Mouse (Mus musculus) stomach, embryonic 15.5 days (tissue): Measurements from ENCODE around the gene Plaa. TPM values are rescaled to one million over a fixed set of nuclear protein-coding genes. Genes with fewer than 3 reads are reported as not detected.

Experiments
- ATAC-seq: fragments of 200-750 bp; cut with Nextera tagmentation; 2 replicates; pipeline ENCODE4 v1.8.0; 2017; ENCODE audit warnings: low read depth, moderate number of reproducible peaks, moderate TSS enrichment; ENCODE audit not compliant: insufficient read depth, low FRiP score
- H3K27ac ChIP-seq: fragments of 300-500 bp; sonication (generic); 2 replicates; pipeline ENCODE4 v1.5.1; 2015; ENCODE audit warnings: mild to moderate bottlenecking, inconsistent platforms
- H3K27me3 ChIP-seq: fragments of 300-500 bp; sonication (generic); replicated peaks from 2 replicates; pipeline ENCODE4 v1.6.1; 2015; ENCODE audit warnings: inconsistent platforms
- H3K36me3 ChIP-seq: fragments of 300-500 bp; sonication (generic); 2 replicates; pipeline ENCODE4 v1.6.1; 2015; ENCODE audit warnings: inconsistent platforms
- H3K4me1 ChIP-seq: fragments of 300-500 bp; sonication (generic); 2 replicates; pipeline ENCODE4 v1.6.1; 2015; ENCODE audit warnings: inconsistent platforms
- H3K4me2 ChIP-seq: fragments of 300-500 bp; sonication (generic); 2 replicates; pipeline ENCODE4 v1.6.1; 2015; ENCODE audit warnings: mild to moderate bottlenecking, inconsistent platforms
- H3K4me3 ChIP-seq: fragments of 300-500 bp; sonication (generic); replicated peaks from 2 replicates; pipeline ENCODE4 v1.5.1; 2015; ENCODE audit warnings: inconsistent platforms
- H3K9ac ChIP-seq: fragments of 300-500 bp; sonication (generic); 2 replicates; pipeline ENCODE4 v1.6.1; 2015; ENCODE audit warnings: inconsistent platforms
- H3K9me3 ChIP-seq: fragments of 300-500 bp; sonication (generic); 2 replicates; pipeline ENCODE4 v1.6.1; 2016; ENCODE audit warnings: inconsistent platforms
- WGBS: fragments of 180-500 bp; shearing (Covaris S2); methylation state at CpG from one replicate; pipeline ENCODE4 v1.1.7; 2015; 5-methylcytosine and 5-hydroxymethylcytosine counted together
- polyA plus RNA-seq: library from polyadenylated mRNA; unstranded; fragments of >200 nt; fragmentation: Nextera tagmentation; extraction: Ambion mirVana; gene quantifications from 2 replicates; pipeline ENCODE4 v1.2.1, GENCODE M21; 2015

The Plaa gene
- polyA plus RNA-seq, 1 experiment from 2014 or later, result 60.0 TPM

DNA sequence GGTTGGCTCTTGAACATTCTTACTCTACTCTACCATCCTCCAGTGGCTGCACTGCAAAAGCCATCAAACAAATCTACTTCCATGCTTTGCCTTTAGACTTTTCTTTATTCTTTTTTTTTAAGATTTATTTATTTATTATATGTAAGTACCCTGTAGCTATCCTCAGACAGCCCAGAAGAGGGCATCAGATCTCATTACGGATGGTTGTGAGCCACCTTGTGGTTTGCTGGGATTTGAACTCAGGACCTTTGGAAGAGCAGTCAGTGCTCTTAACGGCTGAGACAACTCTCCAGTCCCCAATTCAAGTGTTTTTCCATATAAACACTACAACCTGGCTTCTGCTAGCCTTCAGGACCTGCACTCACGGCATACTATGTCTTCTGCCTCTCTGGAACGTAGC is 1.6 kb downstream of the Plaa start:
- Histone ChIP-seq H3K27ac (no peak overlapping the region), H3K4me2 (peak overlapping the region; percentile 53; the same call in 1 of the 2 replicates), H3K4me3 (no peak overlapping the region)

DNA sequence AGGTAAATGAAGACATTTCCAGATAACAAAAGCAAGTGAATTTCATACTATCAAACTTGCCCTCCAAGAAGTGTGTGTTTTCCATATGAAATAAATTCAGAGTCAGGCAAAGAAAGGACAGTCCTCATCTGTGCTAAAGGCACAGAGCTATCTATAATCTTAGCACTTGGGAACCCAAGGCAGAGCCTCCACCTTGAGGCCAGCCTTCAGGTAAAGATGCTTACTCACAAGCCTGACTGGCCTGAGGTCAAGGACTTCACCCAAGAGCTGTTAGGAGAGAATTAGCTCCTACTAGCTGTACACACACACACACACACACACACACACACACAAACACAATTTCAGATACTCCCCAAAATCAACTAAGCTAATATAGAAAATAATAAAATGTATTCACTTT is 10.3 kb downstream of the Plaa start:
- no peak overlapping the region for H3K4me3 ChIP-seq
- H3K4me2 ChIP-seq, result no peak overlapping the region
- ATAC-seq, result no peak

More for the DNA sequence above, 1.6 kb downstream of the Plaa start:
- WGBS, result 79% methylated on average over 4 of the region's 4 CpGs
- peaks cover 19% of the 10 kb centered on the region for H3K4me1 ChIP-seq
- no peaks in the 10 kb centered on the region for H3K27me3 ChIP-seq
- no peaks in the 10 kb centered on the region for H3K36me3 ChIP-seq
- H3K9me3 ChIP-seq, result no peaks in the 10 kb centered on the region
- no peak for ATAC-seq
- H3K9ac ChIP-seq, result no peak overlapping the region

DNA sequence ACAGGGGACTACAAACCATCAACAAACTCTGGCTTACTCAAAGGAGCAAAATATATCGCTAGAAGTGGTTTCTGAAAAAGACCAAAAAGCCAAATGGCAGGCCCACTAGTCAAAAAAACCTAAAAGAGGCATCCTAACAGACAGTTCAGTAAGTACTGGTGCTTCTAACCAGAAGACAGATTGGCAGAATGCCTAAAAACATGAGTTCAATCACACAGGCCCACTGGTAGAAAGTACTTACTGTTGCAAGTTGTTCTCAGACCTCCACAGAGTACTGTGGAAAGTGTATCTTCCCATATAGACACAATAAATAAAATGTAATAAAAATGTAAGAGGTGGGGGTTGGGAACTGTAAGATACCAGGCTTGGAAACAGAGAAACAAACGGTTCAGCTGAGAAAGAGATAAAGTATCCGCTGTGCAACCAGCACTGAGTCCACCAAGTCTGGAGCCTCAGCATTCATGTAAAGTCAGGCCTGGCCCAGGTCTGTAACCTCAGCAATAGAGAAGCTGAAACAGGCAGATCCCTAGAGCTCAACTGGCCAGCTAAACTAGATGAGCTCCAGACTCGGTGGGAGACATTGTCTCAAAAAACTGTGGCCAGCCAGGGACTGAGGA is 11.2 kb downstream of the Plaa start:
- ATAC-seq, result no peak
- no peak overlapping the region for H3K4me3 ChIP-seq
- H3K9ac ChIP-seq, result no peak overlapping the region
- no peaks in the 10 kb centered on the region for H3K36me3 ChIP-seq
- no peaks in the 10 kb centered on the region for H3K27me3 ChIP-seq
- no peak overlapping the region for H3K27ac ChIP-seq
- no peaks in the 10 kb centered on the region for H3K9me3 ChIP-seq
- no peak overlapping the region for H3K4me2 ChIP-seq
- WGBS, result 73% methylated on average over 4 of the region's 4 CpGs
- H3K4me1 ChIP-seq, result no peaks in the 10 kb centered on the region

More for the DNA sequence above, 10.3 kb downstream of the Plaa start:
- Histone ChIP-seq H3K27me3 (no peaks in the 10 kb centered on the region), H3K9ac (no peak overlapping the region), H3K9me3 (no peaks in the 10 kb centered on the region), H3K4me1 (no peaks in the 10 kb centered on the region), H3K36me3 (no peaks in the 10 kb centered on the region), H3K27ac (no peak overlapping the region)

DNA sequence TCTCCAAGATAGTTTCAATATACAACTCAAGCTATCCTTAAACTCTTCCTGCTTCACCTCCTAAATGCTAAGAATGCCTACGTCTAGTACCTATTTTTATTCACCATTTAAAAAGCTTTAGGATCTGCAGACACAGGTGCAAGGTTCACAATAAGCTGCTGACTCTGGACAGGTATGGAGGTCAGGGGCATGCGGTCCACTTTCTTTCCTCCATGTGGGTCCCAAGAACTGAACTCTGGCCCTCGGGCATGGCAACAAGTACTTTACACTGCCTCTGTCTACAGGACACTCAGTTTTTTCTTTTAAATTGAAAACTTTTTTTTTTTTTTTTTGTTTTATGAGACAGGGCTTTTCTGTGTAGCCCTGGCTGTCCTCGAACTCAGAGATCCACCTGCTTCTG is 30.4 kb downstream of the Plaa start:
- Histone ChIP-seq H3K36me3 (peaks cover 8% of the 10 kb centered on the region), H3K4me2 (no peak overlapping the region), H3K4me1 (no peaks in the 10 kb centered on the region), H3K4me3 (no peak overlapping the region), H3K9ac (no peak overlapping the region), H3K27ac (no peak overlapping the region), H3K9me3 (no peaks in the 10 kb centered on the region), H3K27me3 (no peaks in the 10 kb centered on the region)
- no peak for ATAC-seq
- 95% methylated on average over 4 of the region's 4 CpGs for WGBS

DNA sequence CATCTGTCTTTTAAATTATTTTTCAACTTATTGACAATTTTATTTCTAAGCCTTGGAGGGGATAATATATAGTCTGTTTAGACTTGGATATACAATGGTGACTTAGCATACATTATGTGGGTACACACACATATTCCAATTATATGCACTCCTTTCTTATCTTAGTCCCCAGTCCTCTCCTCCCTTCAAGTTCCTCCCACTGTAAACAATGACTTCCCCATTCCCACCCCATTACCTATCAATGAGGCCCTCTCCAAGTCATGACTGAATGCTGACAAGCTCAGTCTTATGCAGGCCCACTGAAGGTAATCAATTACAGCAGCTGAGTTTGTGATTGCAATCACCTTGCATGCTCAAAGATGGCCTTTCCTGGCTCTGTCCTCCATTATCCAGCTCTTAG is 38.7 kb downstream of the Plaa start:
- no peaks in the 10 kb centered on the region for H3K4me1 ChIP-seq
- no peaks in the 10 kb centered on the region for H3K9me3 ChIP-seq
- no peak overlapping the region for H3K4me3 ChIP-seq
- no peak overlapping the region for H3K9ac ChIP-seq
- no peak for ATAC-seq
- H3K27me3 ChIP-seq, result no peaks in the 10 kb centered on the region
- H3K36me3 ChIP-seq, result peaks cover 3% of the 10 kb centered on the region; the same call in 1 of the 2 replicates
- H3K27ac ChIP-seq, result no peak overlapping the region
- no peak overlapping the region for H3K4me2 ChIP-seq

DNA sequence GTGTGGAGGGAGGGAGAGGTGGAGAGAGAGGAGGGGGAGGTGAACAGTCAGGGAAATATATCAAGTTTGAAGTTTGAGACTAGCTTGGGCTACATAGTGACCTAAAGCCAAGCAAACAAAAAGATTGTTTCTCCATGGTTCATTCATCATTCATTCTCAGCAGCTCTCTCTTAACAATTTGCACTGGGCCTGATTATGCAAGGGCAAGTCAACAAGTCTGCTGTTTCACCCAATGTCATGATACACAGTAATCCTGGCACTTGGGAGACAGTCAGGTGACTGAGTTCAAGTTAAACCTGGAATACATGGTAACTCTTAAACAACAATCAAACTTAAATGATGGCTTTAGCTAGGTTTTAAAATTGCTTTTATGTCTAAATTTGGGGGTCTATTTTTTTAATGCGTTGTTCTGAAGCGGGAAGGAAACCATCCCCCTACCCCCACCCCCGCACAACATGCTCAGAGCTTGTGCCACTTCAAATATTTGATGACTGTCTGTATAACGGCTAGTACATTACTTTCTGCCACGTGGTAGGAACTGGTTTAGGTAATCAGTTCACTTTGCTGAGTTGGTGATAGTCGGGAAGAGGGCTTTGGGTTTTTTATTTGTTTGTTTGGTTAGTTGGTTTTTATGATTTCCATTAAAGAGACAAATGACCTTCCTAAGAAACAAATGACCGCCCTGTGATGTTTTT is 40.9 kb downstream of the Plaa start:
- Histone ChIP-seq H3K36me3 (no peaks in the 10 kb centered on the region), H3K4me2 (no peak overlapping the region), H3K27me3 (no peaks in the 10 kb centered on the region), H3K9ac (no peak overlapping the region), H3K4me3 (no peak overlapping the region), H3K4me1 (no peaks in the 10 kb centered on the region), H3K27ac (no peak overlapping the region), H3K9me3 (no peaks in the 10 kb centered on the region)
- 62% methylated on average over 7 of the region's 7 CpGs for WGBS
- no peak for ATAC-seq

DNA sequence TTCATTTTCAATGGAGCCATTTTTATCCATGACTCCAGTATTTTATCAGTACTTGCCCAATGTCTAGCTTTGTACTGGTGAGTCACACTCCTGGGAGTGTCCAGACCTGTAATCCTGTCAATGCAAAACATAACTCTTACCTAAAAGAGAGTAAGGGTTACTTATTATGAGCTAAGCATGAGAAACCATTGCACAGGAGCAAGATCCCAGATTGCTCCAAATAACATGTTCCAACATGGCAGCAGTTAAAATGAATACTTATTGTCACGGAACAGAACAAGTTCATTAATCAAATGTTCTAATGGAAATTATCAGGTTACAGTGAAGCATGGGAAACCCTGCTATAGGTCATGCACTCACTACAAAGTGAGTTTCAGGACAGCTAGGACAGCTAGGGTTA is 42.7 kb downstream of the Plaa start:
- H3K27ac ChIP-seq, result no peak overlapping the region
- no peak overlapping the region for H3K4me2 ChIP-seq
- H3K36me3 ChIP-seq, result no peaks in the 10 kb centered on the region
- no peak overlapping the region for H3K9ac ChIP-seq
- no peaks in the 10 kb centered on the region for H3K9me3 ChIP-seq
- H3K27me3 ChIP-seq, result no peaks in the 10 kb centered on the region
- WGBS, result 70% methylated on average over 1 of the region's 1 CpGs
- no peak for ATAC-seq
- H3K4me3 ChIP-seq, result no peak overlapping the region
- 0 out of 2 replicates have a peak, but pooled peaks cover 4% of the 10 kb centered on the region for H3K4me1 ChIP-seq

DNA sequence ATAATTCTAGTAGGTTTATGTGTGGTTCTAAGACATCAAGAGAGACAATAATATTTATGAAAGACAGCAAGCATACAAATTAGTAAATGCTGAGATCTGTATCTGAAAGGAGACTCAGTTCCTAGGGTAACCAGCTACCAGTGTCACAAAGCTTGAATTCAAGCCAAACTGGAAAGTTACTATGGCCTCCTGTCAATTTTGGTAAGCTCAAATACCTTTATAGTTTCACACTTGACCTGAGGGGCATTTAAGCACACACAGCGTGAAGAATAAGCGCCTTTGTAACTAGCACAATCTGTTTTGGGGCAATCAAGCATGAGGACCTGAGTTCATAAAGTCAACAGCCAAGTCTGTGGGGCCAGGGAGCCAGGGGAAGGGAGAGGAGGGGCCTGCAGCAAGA is 43.8 kb downstream of the Plaa start:
- Histone ChIP-seq H3K4me1 (0 out of 2 replicates have a peak, but pooled peaks cover 8% of the 10 kb centered on the region), H3K4me2 (no peak overlapping the region), H3K36me3 (no peaks in the 10 kb centered on the region), H3K9me3 (no peaks in the 10 kb centered on the region), H3K27me3 (no peaks in the 10 kb centered on the region), H3K9ac (no peak overlapping the region), H3K4me3 (no peak overlapping the region), H3K27ac (no peak overlapping the region)
- ATAC-seq, result no peak
- WGBS, result 67% methylated on average over 2 of the region's 2 CpGs

DNA sequence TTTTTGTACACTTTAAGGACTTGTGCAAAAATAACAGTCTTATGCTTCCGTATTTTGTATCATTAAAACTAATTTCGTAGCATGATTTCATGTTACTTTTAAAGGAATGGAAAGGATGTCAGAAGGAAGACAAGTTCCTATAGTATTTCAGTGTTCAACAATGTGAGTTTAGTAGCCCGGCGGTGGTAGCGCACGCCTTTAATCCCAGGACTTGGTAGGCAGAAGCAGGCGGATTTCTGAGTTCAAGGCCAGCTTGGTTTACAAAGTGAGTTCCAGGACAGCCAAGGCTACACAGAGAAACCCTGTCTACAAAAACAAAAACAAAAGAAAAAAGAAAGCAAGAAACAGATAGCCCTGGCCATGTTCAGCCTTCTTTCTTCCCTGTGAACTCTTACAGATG is 45.9 kb downstream of the Plaa start:
- no peaks in the 10 kb centered on the region for H3K36me3 ChIP-seq
- no peak for ATAC-seq
- H3K4me3 ChIP-seq, result no peak overlapping the region
- H3K9ac ChIP-seq, result no peak overlapping the region
- H3K4me1 ChIP-seq, result 0 out of 2 replicates have a peak, but pooled peaks cover 8% of the 10 kb centered on the region
- H3K27ac ChIP-seq, result no peak overlapping the region; the same call in 1 of the 2 replicates
- peak overlapping the region; percentile 70; the same call in 1 of the 2 replicates for H3K4me2 ChIP-seq
- H3K27me3 ChIP-seq, result no peaks in the 10 kb centered on the region
- no peaks in the 10 kb centered on the region for H3K9me3 ChIP-seq
- 71% methylated on average over 7 of the region's 7 CpGs for WGBS

DNA sequence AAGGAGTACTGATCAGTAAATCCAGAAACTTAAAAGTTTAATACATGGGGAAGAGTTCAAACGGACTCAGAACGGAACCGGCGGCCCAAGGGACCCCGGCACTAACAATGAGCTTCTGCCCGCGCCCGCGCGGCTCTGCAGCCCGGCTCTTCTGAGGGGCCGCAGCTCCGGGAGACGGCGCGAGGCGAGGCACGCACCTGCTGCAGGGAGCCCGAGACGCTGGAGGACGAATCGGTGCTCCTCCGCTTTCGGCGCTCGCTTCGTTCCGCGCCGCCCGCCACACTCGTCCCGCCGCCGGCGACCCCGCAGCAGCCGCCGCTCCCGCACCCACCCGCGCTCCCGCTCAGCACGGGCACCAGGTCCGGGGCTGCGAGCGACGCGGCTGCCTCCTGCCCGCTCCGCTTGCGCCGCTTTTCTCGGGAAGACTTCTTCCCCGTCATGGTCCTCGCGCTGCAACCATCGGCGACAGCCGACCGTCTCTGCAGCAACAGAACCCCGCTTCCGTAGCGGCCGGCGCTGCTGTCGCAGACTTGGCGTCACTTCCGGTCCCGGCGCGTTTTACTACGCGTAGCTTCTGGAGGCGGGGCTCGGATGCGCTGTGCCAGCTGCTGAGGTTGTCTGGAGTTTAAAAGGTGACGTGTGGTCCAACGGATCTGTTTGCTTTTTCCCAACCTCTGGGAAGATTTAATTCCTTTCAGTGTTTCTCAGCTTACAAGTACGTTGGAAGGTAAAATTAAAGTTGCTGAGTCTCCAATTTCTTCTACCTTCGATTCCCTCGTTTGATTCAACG is 46.6 kb downstream of the Plaa start, which contains the start of the genes Gm10306 and Caap1:
Gm10306 (plus strand) TSS at position 282 of the 790 bp plus-strand sequence.
Caap1 (minus strand) TSS at position 532 of the 790 bp plus-strand sequence.
- Histone ChIP-seq H3K4me3 (peak within 1 kb of the TSS; percentile 98), H3K9me3 (no peaks in the 10 kb centered on the region), H3K9ac (peak within 1 kb of the TSS; percentile 66), H3K4me1 (0 out of 2 replicates have a peak, but pooled peaks cover 8% of the 10 kb centered on the region), H3K27ac (peak within 1 kb of the TSS; percentile 82), H3K36me3 (no peaks in the 10 kb centered on the region), H3K4me2 (peak within 1 kb of the TSS; percentile 70), H3K27me3 (no peaks in the 10 kb centered on the region)
- WGBS, result 1% methylated on average over 83 of the region's 83 CpGs
- peak; percentile 98 for ATAC-seq

DNA sequence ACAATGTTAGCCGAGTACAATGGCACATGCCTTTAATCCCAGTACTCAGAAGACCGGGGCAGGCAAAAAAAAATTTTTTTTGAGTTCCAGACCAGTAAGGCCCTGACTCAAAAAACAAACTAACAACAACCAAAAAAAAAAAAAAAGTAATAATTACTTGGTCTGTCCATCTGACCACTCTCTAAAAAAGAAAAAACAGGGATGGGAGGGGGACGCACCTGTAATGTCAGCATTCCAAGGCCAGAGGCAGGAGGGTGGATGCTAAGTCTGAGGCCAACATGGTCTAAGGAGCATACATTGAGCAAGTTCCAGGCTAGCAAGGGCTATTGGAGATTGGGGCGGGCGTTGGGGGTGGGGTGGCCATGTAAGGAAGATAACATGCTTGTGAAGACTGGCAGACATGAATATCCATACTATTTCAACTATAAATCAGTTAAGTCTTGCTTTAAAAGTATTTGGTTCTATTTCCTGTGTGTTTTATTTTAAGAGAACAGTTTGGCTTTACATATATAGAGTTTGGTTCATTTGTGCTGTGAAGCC is 48.0 kb downstream of the Plaa start:
- no peaks in the 10 kb centered on the region for H3K36me3 ChIP-seq
- H3K4me1 ChIP-seq, result 0 out of 2 replicates have a peak, but pooled peaks cover 8% of the 10 kb centered on the region
- H3K4me2 ChIP-seq, result peak overlapping the region; percentile 70
- H3K27ac ChIP-seq, result no peak overlapping the region
- no peaks in the 10 kb centered on the region for H3K27me3 ChIP-seq
- ATAC-seq, result no peak
- WGBS, result 90% methylated on average over 5 of the region's 5 CpGs
- H3K9ac ChIP-seq, result no peak overlapping the region
- H3K4me3 ChIP-seq, result no peak overlapping the region
- no peaks in the 10 kb centered on the region for H3K9me3 ChIP-seq
